Mouse (Mus musculus): Measurements from ENCODE around the gene Syt2. TPM values are rescaled to one million over a fixed set of nuclear protein-coding genes. Genes with fewer than 3 reads are reported as not detected.

The Syt2 gene
- polyA plus RNA-seq, 1 experiment = 1.1 TPM

DNA sequence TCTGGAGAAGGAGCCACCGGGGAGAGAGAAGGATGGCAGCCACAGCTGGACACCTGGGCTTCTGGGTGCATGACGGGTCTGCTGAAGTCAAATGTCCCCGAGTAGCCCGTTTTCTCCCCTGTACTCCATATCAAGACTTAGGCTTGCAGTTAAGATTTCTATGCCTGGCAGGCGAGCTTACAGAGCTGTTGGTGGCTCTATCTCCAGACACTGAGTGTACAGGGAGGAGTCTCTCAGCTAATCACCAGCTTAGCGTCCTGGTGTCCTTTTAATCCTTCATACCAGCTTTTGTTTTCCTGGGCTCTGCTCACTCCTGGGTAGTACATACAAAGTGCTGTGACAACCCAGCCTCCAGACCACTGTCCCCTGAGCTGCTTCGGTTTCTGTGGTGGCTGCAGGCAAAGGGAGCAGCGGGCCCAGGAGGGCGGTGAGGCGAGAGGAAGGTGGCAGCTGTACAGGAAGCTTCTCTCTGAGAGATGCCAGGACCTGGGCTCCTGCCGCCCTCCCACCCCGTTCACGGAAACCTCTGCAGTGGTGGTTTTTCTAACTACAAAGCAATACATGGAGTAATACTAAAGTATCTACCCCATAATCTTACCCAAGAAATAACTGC, 131.6 kb downstream of the Syt2 start:
- DNase-seq = no peak
- Histone ChIP-seq H3K27ac (ENCODE audit: insufficient read depth, low read depth, low read length) (no peak overlapping the region), H3K27me3 (replicated peaks; ENCODE audit: control insufficient read depth, insufficient read depth, low read length) (no peaks in the 10 kb centered on the region), H3K4me3 (ENCODE audit: insufficient read depth, low read depth, low read length) (no peak overlapping the region), H3K4me1 (ENCODE audit: control insufficient read depth, insufficient read depth, low read length) (peaks cover 7% of the 10 kb centered on the region; the same call in 1 of the 2 replicates), H3K36me3 (ENCODE audit: control insufficient read depth, insufficient read depth, low read length) (no peaks in the 10 kb centered on the region)
- TF ChIP-seq POLR2A (IDR thresholded peaks at IDR 0.05; ENCODE audit: low read depth, low read length) (no peak), CTCF (conservative IDR thresholded peaks at IDR 0.05; ENCODE audit: insufficient read depth, insufficient read length, low read depth, low read length) (no peak)
- 66% methylated on average over 13 of the region's 13 CpGs for WGBS

DNA sequence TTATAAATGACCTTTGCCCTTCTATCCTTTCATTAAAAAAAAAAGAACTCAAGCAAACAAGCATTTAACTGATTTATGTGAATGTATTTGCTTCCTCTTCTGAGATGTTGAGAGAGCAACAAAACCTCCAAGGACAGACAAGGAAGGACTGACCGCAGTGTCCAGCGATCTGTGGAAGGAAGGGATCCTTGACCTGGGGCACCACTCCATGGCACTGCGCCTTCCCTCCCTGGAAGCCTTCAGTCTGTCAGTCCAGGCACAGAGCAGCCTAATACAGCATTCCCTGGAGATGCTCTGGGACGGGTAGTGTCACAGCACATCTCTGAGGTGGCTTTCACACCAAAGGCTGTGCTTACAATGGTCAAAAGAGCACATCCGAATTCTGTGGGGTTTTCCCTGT, 136.3 kb downstream of the Syt2 start:
- no peaks in the 10 kb centered on the region for H3K27me3 ChIP-seq (replicated peaks; ENCODE audit: control insufficient read depth, insufficient read depth, low read length)
- 66% methylated on average over 5 of the region's 5 CpGs for WGBS
- TF ChIP-seq CTCF (conservative IDR thresholded peaks at IDR 0.05; ENCODE audit: insufficient read depth, insufficient read length, low read depth, low read length) (no peak), POLR2A (IDR thresholded peaks at IDR 0.05; ENCODE audit: low read depth, low read length) (no peak)
- H3K27ac ChIP-seq (ENCODE audit: insufficient read depth, low read depth, low read length) = no peak overlapping the region
- H3K4me1 ChIP-seq (ENCODE audit: control insufficient read depth, insufficient read depth, low read length) = no peaks in the 10 kb centered on the region
- no peak for DNase-seq
- H3K36me3 ChIP-seq (ENCODE audit: control insufficient read depth, insufficient read depth, low read length) = no peaks in the 10 kb centered on the region
- H3K4me3 ChIP-seq (ENCODE audit: insufficient read depth, low read depth, low read length) = no peak overlapping the region

DNA sequence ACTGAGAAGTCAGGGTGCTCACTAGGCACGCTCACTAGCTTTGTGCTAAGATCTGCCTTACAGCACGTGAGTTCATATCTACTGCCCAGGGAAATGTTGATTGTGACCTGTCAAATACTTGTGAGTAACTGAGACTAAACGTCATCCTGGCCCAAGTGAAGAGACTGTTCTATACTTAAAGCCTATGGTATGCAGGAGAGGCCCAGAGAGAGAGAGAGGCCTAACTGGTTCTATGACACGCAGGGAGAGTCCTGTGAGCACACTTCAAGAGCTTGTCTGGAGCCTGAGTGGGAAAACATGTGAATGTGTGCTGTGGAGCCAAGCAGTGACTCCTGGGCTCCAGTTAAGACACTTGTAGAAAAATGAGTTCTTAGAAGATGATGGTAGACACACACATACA, 137.5 kb downstream of the Syt2 start:
- Histone ChIP-seq H3K27ac (ENCODE audit: insufficient read depth, low read depth, low read length) (no peak overlapping the region), H3K4me1 (ENCODE audit: control insufficient read depth, insufficient read depth, low read length) (no peaks in the 10 kb centered on the region), H3K4me3 (ENCODE audit: insufficient read depth, low read depth, low read length) (no peak overlapping the region), H3K27me3 (replicated peaks; ENCODE audit: control insufficient read depth, insufficient read depth, low read length) (no peaks in the 10 kb centered on the region), H3K36me3 (ENCODE audit: control insufficient read depth, insufficient read depth, low read length) (no peaks in the 10 kb centered on the region)
- TF ChIP-seq POLR2A (IDR thresholded peaks at IDR 0.05; ENCODE audit: low read depth, low read length) (no peak), CTCF (conservative IDR thresholded peaks at IDR 0.05; ENCODE audit: insufficient read depth, insufficient read length, low read depth, low read length) (no peak)
- DNase-seq = no peak
- WGBS = 94% methylated on average over 4 of the region's 4 CpGs

DNA sequence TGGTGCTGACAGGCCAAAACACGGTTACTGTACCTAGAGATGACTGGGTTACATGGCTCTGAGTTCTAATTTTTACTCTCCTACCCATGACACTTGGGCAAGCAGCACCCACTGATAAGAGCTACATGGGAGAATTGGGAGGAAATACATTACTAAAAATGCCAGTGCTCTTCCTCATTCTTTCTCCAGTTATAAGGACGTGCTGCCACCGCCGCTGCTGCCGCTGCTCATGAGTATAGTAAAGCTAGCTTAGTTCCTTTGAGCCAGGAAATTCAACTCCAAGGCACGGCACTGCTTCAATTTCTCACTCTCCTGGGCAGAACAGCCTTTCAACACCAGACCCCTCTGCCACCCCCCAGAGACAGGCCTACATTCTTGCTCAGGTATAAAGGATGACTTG, 138.0 kb downstream of the Syt2 start:
- TF ChIP-seq POLR2A (IDR thresholded peaks at IDR 0.05; ENCODE audit: low read depth, low read length) (no peak), CTCF (conservative IDR thresholded peaks at IDR 0.05; ENCODE audit: insufficient read depth, insufficient read length, low read depth, low read length) (no peak)
- no peaks in the 10 kb centered on the region for H3K27me3 ChIP-seq (replicated peaks; ENCODE audit: control insufficient read depth, insufficient read depth, low read length)
- 83% methylated on average over 6 of the region's 6 CpGs for WGBS
- DNase-seq = no peak
- H3K36me3 ChIP-seq (ENCODE audit: control insufficient read depth, insufficient read depth, low read length) = no peaks in the 10 kb centered on the region
- H3K4me1 ChIP-seq (ENCODE audit: control insufficient read depth, insufficient read depth, low read length) = no peaks in the 10 kb centered on the region
- H3K27ac ChIP-seq (ENCODE audit: insufficient read depth, low read depth, low read length) = no peak overlapping the region
- H3K4me3 ChIP-seq (ENCODE audit: insufficient read depth, low read depth, low read length) = no peak overlapping the region

DNA sequence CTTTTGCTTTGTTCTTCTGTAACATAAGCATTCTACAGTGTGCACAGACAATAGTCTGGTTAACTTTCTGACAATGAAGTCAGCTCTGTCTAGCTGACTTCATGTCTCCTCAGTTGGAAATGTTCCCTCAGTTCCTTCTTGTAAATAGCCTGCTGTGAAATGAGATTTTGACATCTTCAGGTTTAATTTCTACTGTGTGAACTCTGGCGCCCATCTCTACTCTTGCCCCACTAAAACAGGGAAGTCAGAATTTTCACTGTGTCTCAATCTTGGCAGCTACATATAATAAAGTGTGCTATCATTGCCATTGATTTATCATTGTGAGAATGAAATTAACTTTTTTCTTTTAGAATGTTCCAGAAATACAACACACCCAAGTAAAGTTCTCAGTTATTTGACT, 138.4 kb downstream of the Syt2 start:
- Histone ChIP-seq H3K36me3 (ENCODE audit: control insufficient read depth, insufficient read depth, low read length) (no peaks in the 10 kb centered on the region), H3K4me3 (ENCODE audit: insufficient read depth, low read depth, low read length) (no peak overlapping the region), H3K27me3 (replicated peaks; ENCODE audit: control insufficient read depth, insufficient read depth, low read length) (no peaks in the 10 kb centered on the region), H3K27ac (ENCODE audit: insufficient read depth, low read depth, low read length) (no peak overlapping the region), H3K4me1 (ENCODE audit: control insufficient read depth, insufficient read depth, low read length) (no peaks in the 10 kb centered on the region)
- TF ChIP-seq CTCF (conservative IDR thresholded peaks at IDR 0.05; ENCODE audit: insufficient read depth, insufficient read length, low read depth, low read length) (no peak), POLR2A (IDR thresholded peaks at IDR 0.05; ENCODE audit: low read depth, low read length) (no peak)
- no peak for DNase-seq
- WGBS = 90% methylated on average over 1 of the region's 1 CpGs

DNA sequence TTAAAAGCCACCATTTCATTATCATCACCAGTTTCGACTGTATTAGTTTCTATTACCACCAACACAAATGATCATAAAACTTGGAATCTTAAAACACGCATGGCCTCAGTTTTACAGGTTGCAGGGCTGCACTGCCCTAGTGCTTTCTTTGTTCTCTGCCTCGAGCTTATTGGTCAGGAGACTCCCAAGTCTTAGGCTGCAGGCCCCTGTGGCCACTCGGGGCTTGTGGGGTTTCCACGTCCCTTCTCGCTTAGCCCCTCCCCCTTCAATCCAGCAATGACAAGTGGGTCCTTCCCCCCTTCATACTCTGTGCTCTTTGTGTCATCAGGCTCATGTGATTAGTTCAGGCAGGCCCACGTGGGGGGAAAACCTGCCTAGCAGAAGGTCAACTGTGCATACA, 141.6 kb downstream of the Syt2 start:
- H3K36me3 ChIP-seq (ENCODE audit: control insufficient read depth, insufficient read depth, low read length) = no peaks in the 10 kb centered on the region
- TF ChIP-seq CTCF (conservative IDR thresholded peaks at IDR 0.05; ENCODE audit: insufficient read depth, insufficient read length, low read depth, low read length) (no peak), POLR2A (IDR thresholded peaks at IDR 0.05; ENCODE audit: low read depth, low read length) (no peak)
- DNase-seq = no peak
- H3K4me3 ChIP-seq (ENCODE audit: insufficient read depth, low read depth, low read length) = no peak overlapping the region
- 68% methylated on average over 7 of the region's 7 CpGs for whole genome bisulfite sequencing
- no peak overlapping the region for H3K27ac ChIP-seq (ENCODE audit: insufficient read depth, low read depth, low read length)
- H3K27me3 ChIP-seq (replicated peaks; ENCODE audit: control insufficient read depth, insufficient read depth, low read length) = no peaks in the 10 kb centered on the region
- no peaks in the 10 kb centered on the region for H3K4me1 ChIP-seq (ENCODE audit: control insufficient read depth, insufficient read depth, low read length)

DNA sequence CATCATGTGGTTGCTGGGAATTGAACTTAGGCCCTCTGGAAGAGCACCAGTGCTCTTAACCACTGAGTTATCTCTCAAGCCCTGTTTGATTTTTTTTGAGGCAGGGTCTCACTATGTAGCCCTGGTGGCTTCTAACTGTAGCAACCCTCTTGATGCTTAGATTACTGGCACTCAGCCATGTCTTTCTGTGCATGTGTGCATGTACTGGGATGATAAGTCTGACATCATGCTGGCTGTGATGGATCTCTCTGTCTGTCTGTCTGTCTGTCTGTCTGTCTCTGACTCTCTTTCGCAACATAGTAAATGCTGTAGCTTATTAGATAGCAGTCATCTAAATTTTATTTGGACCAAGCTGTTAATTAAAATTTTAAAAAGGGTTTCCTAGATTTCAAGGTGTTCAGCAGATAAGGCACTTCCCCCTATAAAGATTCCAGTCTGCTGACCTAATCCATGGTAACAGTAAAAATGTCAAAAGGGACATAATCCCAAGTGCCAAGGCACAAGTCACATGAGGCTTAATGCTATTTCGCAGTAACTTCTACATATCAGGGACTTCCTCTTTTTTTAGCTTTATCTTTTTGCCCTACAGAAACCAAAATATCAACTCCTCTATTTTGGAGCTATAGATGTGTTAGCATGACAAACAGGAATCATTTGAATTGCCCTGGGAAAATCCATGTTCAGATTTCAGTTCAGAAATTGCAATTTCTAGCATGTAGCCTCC, 144.4 kb downstream of the Syt2 start:
- Histone ChIP-seq H3K27me3 (replicated peaks; ENCODE audit: control insufficient read depth, insufficient read depth, low read length) (no peaks in the 10 kb centered on the region), H3K4me1 (ENCODE audit: control insufficient read depth, insufficient read depth, low read length) (no peaks in the 10 kb centered on the region), H3K27ac (ENCODE audit: insufficient read depth, low read depth, low read length) (no peak overlapping the region), H3K36me3 (ENCODE audit: control insufficient read depth, insufficient read depth, low read length) (no peaks in the 10 kb centered on the region), H3K4me3 (ENCODE audit: insufficient read depth, low read depth, low read length) (no peak overlapping the region)
- TF ChIP-seq POLR2A (IDR thresholded peaks at IDR 0.05; ENCODE audit: low read depth, low read length) (no peak), CTCF (conservative IDR thresholded peaks at IDR 0.05; ENCODE audit: insufficient read depth, insufficient read length, low read depth, low read length) (no peak)
- 88% methylated on average over 2 of the region's 2 CpGs for WGBS
- no peak for DNase-seq

Data from kidney, adult 2 months (tissue).